Mouse (Mus musculus): ENCODE data around the gene Kit. TPM values are rescaled to one million over a fixed set of nuclear protein-coding genes. Genes with fewer than 3 reads are reported as not detected.

Gene Kit
- polyA plus RNA-seq, 1 experiment from 2014 or later, result 13.0 TPM

GRCm38 (mm10) chr5:75702080-75702479, 127.4 kb downstream of the Kit start:
- Histone ChIP-seq H3K4me2 (ENCODE audit: low read depth, low read length) (no peak overlapping the region), H3K9ac (ENCODE audit: low read length) (no peak overlapping the region), H3K27ac (ENCODE audit: low read length) (no peak overlapping the region), H3K4me3 (ENCODE audit: low read length) (no peak overlapping the region), H3K4me1 (ENCODE audit: control insufficient read depth, insufficient read depth, low read length) (no peaks in the 10 kb centered on the region), H3K27me3 (ENCODE audit: control insufficient read depth, insufficient read depth, low read length) (no peaks in the 10 kb centered on the region), H3K36me3 (ENCODE audit: control insufficient read depth, insufficient read depth) (no peaks in the 10 kb centered on the region), H3K9me3 (replicated peaks; ENCODE audit: control insufficient read depth, low read length) (peaks cover 7% of the 10 kb centered on the region)
- 75% methylated on average over 8 of the region's 8 CpGs for WGBS
- ATAC-seq (replicated peaks; ENCODE audit: extremely low read depth, insufficient read depth, low FRiP score), result no peak

- no peaks in the 10 kb centered on the region for H3K27me3 ChIP-seq (ENCODE audit: control insufficient read depth, insufficient read depth, low read length)
- no peak overlapping the region for H3K9ac ChIP-seq (ENCODE audit: low read length)
- no peak overlapping the region for H3K27ac ChIP-seq (ENCODE audit: low read length)
- H3K4me1 ChIP-seq (ENCODE audit: control insufficient read depth, insufficient read depth, low read length), result no peaks in the 10 kb centered on the region
- H3K4me3 ChIP-seq (ENCODE audit: low read length), result no peak overlapping the region
- H3K4me2 ChIP-seq (ENCODE audit: low read depth, low read length), result no peak overlapping the region
- H3K36me3 ChIP-seq (ENCODE audit: control insufficient read depth, insufficient read depth), result no peaks in the 10 kb centered on the region
- peaks cover 7% of the 10 kb centered on the region for H3K9me3 ChIP-seq (replicated peaks; ENCODE audit: control insufficient read depth, low read length)
- no peak for ATAC-seq (replicated peaks; ENCODE audit: extremely low read depth, insufficient read depth, low FRiP score)
- 77% methylated on average over 7 of the region's 7 CpGs for WGBS
Measured at GRCm38 (mm10) chr5:75704584-75705175, 130.0 kb downstream of the Kit start.

- WGBS, result 78% methylated on average over 1 of the region's 1 CpGs
- no peaks in the 10 kb centered on the region for H3K4me1 ChIP-seq (ENCODE audit: control insufficient read depth, insufficient read depth, low read length)
- peaks cover 7% of the 10 kb centered on the region for H3K9me3 ChIP-seq (replicated peaks; ENCODE audit: control insufficient read depth, low read length)
- H3K27ac ChIP-seq (ENCODE audit: low read length), result no peak overlapping the region
- H3K36me3 ChIP-seq (ENCODE audit: control insufficient read depth, insufficient read depth), result no peaks in the 10 kb centered on the region
- H3K9ac ChIP-seq (ENCODE audit: low read length), result no peak overlapping the region
- ATAC-seq (replicated peaks; ENCODE audit: extremely low read depth, insufficient read depth, low FRiP score), result no peak
- no peak overlapping the region for H3K4me3 ChIP-seq (ENCODE audit: low read length)
- H3K4me2 ChIP-seq (ENCODE audit: low read depth, low read length), result no peak overlapping the region
- no peaks in the 10 kb centered on the region for H3K27me3 ChIP-seq (ENCODE audit: control insufficient read depth, insufficient read depth, low read length)
Measured at GRCm38 (mm10) chr5:75705421-75705820, 130.7 kb downstream of the Kit start.

All from heart, embryonic 16.5 days (tissue).